Mouse (Mus musculus): ENCODE measurements around the gene Wnt2b.

DNA sequence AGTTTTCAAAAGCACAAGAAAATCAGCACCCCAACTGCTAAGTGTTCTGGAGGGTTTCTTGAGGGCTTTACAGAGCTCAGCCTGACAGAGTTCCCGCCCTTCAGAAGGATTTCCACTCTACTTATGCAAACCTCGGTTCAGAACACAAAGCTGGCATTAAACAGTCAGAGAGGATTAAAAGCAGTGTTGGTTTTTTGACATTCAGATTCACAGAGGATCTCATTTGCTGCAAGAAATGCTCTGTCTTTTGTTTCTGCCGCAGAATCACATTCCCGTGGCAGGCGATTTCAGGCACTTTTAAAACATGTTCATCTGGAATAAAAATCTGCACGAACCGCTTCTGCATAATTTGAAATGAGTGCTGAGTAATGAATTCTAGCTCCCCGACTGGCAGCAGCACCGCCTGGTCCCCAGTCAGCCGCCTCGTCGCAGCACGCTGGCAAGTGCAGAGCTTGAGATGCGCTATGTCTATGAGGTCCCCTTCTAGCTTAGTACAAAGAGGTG, 42.3 kb upstream of the Wnt2b start:
- TF ChIP-seq CTCF (conservative IDR thresholded peaks at IDR 0.05; ENCODE audit: low read length) (no peak), NANOG (IDR thresholded peaks at IDR 0.05; ENCODE audit: borderline replicate concordance, low read length) (no peak)
